Mouse (Mus musculus): Measurements from ENCODE around the gene Prr7. TPM values are rescaled to one million over a fixed set of nuclear protein-coding genes. Genes with fewer than 3 reads are reported as not detected.
A peak's percentile ranks its signal among the peaks of the same experiment; 100 is the strongest.

The Prr7 gene
- polyA plus RNA-seq, 1 experiment from 2014 or later: 1.6 TPM

- Histone ChIP-seq H3K4me3 (ENCODE audit: low read depth, low read length) (peak overlapping the region; percentile 58), H3K36me3 (ENCODE audit: control insufficient read depth, insufficient read depth, low read length) (peaks cover 14% of the 10 kb centered on the region), H3K27me3 (ENCODE audit: control insufficient read depth, insufficient read depth, low read length) (no peaks in the 10 kb centered on the region), H3K9ac (ENCODE audit: low read length) (peak overlapping the region; percentile 80), H3K4me2 (ENCODE audit: low read depth, severe bottlenecking) (peak overlapping the region; percentile 100), H3K27ac (replicated peaks; ENCODE audit: low read depth, low read length) (no peak overlapping the region), H3K4me1 (ENCODE audit: control insufficient read depth, insufficient read depth, low read length) (peaks cover 15% of the 10 kb centered on the region; the same call in 1 of the 2 replicates), H3K9me3 (ENCODE audit: control insufficient read depth, low read length) (no peaks in the 10 kb centered on the region)
- DNase-seq (ENCODE audit: low spot score): peak; percentile 98
- peak; percentile 70 for ATAC-seq (ENCODE audit: insufficient number of reproducible peaks, low FRiP score, low TSS enrichment, low read depth)
- 2% methylated on average over 53 of the region's 54 CpGs for WGBS
Measured at GRCm38 (mm10) chr13:55471156-55471818, 7.2 kb downstream of the Prr7 start.

DNA sequence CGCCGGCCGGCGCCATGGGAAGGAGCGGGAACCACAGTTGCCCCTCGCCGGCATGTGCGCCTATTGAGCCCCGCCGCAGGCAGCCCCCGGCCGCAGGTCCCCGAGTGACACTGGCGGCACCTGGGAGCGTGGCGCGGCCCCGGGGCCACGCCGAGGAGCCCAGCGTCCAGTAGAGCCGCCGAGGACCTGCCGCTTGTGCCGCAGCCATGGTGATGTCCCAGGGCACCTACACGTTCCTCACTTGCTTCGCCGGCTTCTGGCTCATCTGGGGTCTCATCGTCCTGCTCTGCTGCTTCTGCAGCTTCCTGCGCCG is 7.7 kb downstream of the Prr7 start:
- no peaks in the 10 kb centered on the region for H3K27me3 ChIP-seq (ENCODE audit: control insufficient read depth, insufficient read depth, low read length)
- DNase-seq (ENCODE audit: low spot score): no peak
- 0% methylated on average over 29 of the region's 31 CpGs for WGBS
- peaks cover 17% of the 10 kb centered on the region for H3K36me3 ChIP-seq (ENCODE audit: control insufficient read depth, insufficient read depth, low read length)
- peak overlapping the region; percentile 100 for H3K4me2 ChIP-seq (ENCODE audit: low read depth, severe bottlenecking)
- peak overlapping the region; percentile 80; the same call in 1 of the 2 replicates for H3K27ac ChIP-seq (replicated peaks; ENCODE audit: low read depth, low read length)
- H3K4me1 ChIP-seq (ENCODE audit: control insufficient read depth, insufficient read depth, low read length): peaks cover 15% of the 10 kb centered on the region; the same call in 1 of the 2 replicates
- peak overlapping the region; percentile 80 for H3K9ac ChIP-seq (ENCODE audit: low read length)
- peak overlapping the region; percentile 58 for H3K4me3 ChIP-seq (ENCODE audit: low read depth, low read length)
- ATAC-seq (ENCODE audit: insufficient number of reproducible peaks, low FRiP score, low TSS enrichment, low read depth): peak; percentile 15; the same call in 1 of the 2 replicates
- H3K9me3 ChIP-seq (ENCODE audit: control insufficient read depth, low read length): no peaks in the 10 kb centered on the region

DNA sequence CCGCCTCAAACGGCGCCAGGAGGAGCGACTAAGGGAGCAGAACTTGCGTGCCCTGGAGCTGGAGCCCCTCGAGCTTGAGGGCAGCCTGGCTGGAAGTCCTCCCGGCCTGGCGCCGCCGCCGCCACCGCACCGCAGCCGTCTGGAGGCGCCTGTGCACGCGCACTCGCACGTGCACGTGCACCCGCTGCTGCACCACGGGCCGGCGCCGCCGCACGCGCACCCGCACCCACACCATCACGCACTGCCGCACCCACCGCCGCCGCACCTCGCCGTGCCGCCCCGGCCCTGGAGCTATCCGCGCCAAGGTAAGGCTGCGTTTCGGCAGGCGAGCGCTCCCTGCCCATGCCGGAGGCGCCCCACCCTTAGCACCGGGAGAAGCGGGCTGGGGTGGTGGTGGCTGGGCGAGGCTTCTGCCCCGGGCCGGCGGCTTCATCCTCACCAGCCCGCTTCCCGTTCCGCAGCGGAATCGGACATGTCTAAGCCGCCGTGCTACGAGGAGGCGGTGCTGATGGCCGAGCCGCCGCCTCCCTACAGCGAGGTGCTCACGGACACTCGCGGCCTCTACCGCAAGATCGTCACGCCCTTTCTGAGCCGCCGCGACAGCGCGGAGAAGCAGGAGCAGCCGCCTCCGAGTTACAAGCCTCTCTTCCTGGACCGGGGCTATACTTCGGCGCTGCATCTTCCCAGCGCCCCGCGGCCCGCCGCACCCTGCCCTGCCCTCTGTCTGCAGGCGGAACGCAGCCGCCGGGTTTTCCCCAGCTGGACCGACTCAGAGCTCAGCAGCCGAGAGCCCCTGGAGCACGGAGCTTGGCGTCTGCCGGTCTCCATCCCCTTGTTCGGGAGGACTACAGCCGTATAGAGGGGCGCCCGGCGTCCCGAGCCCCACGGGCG is 8.3 kb downstream of the Prr7 start:
- H3K36me3 ChIP-seq (ENCODE audit: control insufficient read depth, insufficient read depth, low read length): peaks cover 19% of the 10 kb centered on the region
- H3K9me3 ChIP-seq (ENCODE audit: control insufficient read depth, low read length): no peaks in the 10 kb centered on the region
- DNase-seq (ENCODE audit: low spot score) (peak; percentile 77), ATAC-seq (ENCODE audit: insufficient number of reproducible peaks, low FRiP score, low TSS enrichment, low read depth) (peak; percentile 17; the same call in 1 of the 2 replicates)
- WGBS: under 1% methylated on average over 102 of the region's 103 CpGs
- peak overlapping the region; percentile 80 for H3K9ac ChIP-seq (ENCODE audit: low read length)
- peak overlapping the region; percentile 80 for H3K27ac ChIP-seq (replicated peaks; ENCODE audit: low read depth, low read length)
- H3K4me3 ChIP-seq (ENCODE audit: low read depth, low read length): peak overlapping the region; percentile 58
- no peaks in the 10 kb centered on the region for H3K27me3 ChIP-seq (ENCODE audit: control insufficient read depth, insufficient read depth, low read length)
- H3K4me2 ChIP-seq (ENCODE audit: low read depth, severe bottlenecking): peak overlapping the region; percentile 100
- peaks cover 15% of the 10 kb centered on the region; the same call in 1 of the 2 replicates for H3K4me1 ChIP-seq (ENCODE audit: control insufficient read depth, insufficient read depth, low read length)

DNA sequence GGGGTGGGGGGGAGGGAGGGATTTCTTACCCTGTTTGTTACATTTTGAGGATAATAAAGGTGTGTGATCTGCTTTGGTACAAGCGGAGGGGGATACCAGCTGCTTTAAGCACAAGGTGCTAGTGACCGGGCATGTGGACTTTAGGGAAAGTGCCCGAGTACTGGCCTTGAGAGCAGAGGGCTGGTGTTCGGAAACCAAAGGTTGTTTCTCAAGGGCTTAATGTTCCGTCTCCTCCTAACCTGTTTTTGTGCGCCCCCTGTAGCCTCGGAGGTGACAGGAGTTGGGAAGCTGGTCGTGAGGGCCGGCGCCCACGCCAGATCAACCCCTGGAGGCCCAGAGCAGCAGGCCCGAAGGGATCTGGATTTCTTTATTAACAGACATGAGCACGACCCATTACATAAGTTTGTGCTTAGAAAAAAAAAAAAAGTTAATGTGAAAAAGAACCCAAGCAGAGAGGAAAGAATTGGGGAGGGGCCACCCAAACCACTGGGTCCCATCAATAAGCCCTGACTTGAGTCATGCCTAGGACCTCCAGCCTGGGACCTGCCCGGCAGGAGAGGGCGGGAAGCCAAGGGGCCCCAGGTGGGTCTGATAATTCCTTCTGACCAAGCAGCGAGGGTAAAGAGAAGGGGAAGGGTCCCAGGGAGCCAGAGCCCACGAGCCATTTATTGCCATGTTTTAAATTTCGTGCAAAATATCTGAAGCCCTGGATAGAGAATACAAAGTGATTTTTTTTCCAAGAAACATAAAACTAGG is 9.2 kb downstream of the Prr7 start:
- Histone ChIP-seq H3K4me1 (ENCODE audit: control insufficient read depth, insufficient read depth, low read length) (peaks cover 15% of the 10 kb centered on the region; the same call in 1 of the 2 replicates), H3K27me3 (ENCODE audit: control insufficient read depth, insufficient read depth, low read length) (no peaks in the 10 kb centered on the region), H3K4me2 (ENCODE audit: low read depth, severe bottlenecking) (peak overlapping the region; percentile 100), H3K9ac (ENCODE audit: low read length) (no peak overlapping the region; the same call in 1 of the 2 replicates), H3K4me3 (ENCODE audit: low read depth, low read length) (peak overlapping the region; percentile 58), H3K9me3 (ENCODE audit: control insufficient read depth, low read length) (no peaks in the 10 kb centered on the region), H3K36me3 (ENCODE audit: control insufficient read depth, insufficient read depth, low read length) (peaks cover 19% of the 10 kb centered on the region), H3K27ac (replicated peaks; ENCODE audit: low read depth, low read length) (peak overlapping the region; percentile 80)
- 15% methylated on average over 18 of the region's 18 CpGs for WGBS
- ATAC-seq (ENCODE audit: insufficient number of reproducible peaks, low FRiP score, low TSS enrichment, low read depth) (no peak), DNase-seq (ENCODE audit: low spot score) (peak; percentile 75)

DNA sequence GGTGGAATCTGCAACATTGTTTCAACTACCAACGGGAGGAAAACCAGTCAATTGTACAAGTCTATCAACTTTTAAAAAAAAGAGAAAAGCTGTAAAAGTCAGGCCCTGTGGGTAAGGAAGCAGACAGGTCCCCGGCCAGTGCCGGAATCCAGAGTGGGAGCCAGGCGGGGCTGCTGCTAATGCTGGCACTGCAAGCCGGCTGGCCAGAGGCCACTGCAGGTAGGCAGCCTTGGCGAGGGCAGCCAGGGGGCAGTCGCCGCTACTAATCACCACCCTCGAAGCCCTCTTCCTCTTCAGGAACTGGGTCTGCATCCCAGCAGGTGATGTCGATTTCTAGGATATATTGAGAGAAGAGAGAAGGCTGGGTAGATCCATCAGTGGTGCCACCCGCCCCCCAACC is 9.9 kb downstream of the Prr7 start:
- peaks cover 15% of the 10 kb centered on the region; the same call in 1 of the 2 replicates for H3K4me1 ChIP-seq (ENCODE audit: control insufficient read depth, insufficient read depth, low read length)
- H3K36me3 ChIP-seq (ENCODE audit: control insufficient read depth, insufficient read depth, low read length): peaks cover 23% of the 10 kb centered on the region
- 67% methylated on average over 10 of the region's 11 CpGs for WGBS
- no peak overlapping the region for H3K4me3 ChIP-seq (ENCODE audit: low read depth, low read length)
- no peaks in the 10 kb centered on the region for H3K27me3 ChIP-seq (ENCODE audit: control insufficient read depth, insufficient read depth, low read length)
- H3K4me2 ChIP-seq (ENCODE audit: low read depth, severe bottlenecking): no peak overlapping the region
- ATAC-seq (ENCODE audit: insufficient number of reproducible peaks, low FRiP score, low TSS enrichment, low read depth) (no peak), DNase-seq (ENCODE audit: low spot score) (no peak)
- H3K27ac ChIP-seq (replicated peaks; ENCODE audit: low read depth, low read length): no peak overlapping the region; the same call in 1 of the 2 replicates
- H3K9me3 ChIP-seq (ENCODE audit: control insufficient read depth, low read length): no peaks in the 10 kb centered on the region
- no peak overlapping the region for H3K9ac ChIP-seq (ENCODE audit: low read length)

DNA sequence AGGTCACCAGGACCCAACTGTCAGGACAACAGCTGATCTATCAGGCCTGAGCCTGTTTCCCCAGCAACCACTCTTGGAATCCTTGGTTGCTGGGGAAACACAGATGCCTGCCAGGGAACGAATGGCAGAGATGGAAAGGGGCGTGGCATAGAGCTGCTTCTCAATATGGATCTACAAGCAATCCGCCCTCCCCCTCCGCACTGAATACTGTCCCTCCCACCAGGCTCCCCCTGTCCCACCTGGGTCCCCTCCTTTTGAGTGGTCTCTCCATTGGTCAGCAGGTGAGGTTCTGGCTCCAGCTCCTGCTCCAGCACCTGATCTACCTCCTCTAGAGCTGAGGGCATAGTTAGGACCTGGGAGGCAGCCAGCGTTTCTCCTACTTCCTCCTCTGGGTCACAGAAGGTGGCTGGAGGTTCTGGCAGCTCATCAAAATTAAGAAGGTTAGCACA is 10.6 kb downstream of the Prr7 start:
- DNase-seq (ENCODE audit: low spot score) (peak; percentile 39), ATAC-seq (ENCODE audit: insufficient number of reproducible peaks, low FRiP score, low TSS enrichment, low read depth) (no peak)
- Histone ChIP-seq H3K9me3 (ENCODE audit: control insufficient read depth, low read length) (no peaks in the 10 kb centered on the region), H3K4me1 (ENCODE audit: control insufficient read depth, insufficient read depth, low read length) (peaks cover 15% of the 10 kb centered on the region; the same call in 1 of the 2 replicates), H3K36me3 (ENCODE audit: control insufficient read depth, insufficient read depth, low read length) (peaks cover 30% of the 10 kb centered on the region), H3K27me3 (ENCODE audit: control insufficient read depth, insufficient read depth, low read length) (no peaks in the 10 kb centered on the region), H3K4me2 (ENCODE audit: low read depth, severe bottlenecking) (no peak overlapping the region), H3K4me3 (ENCODE audit: low read depth, low read length) (no peak overlapping the region), H3K9ac (ENCODE audit: low read length) (no peak overlapping the region), H3K27ac (replicated peaks; ENCODE audit: low read depth, low read length) (no peak overlapping the region)
- 69% methylated on average over 5 of the region's 5 CpGs for WGBS

GRCm38 (mm10) chr13:55475750-55476149 is 11.7 kb downstream of the Prr7 start:
- peaks cover 39% of the 10 kb centered on the region for H3K36me3 ChIP-seq (ENCODE audit: control insufficient read depth, insufficient read depth, low read length)

DNA sequence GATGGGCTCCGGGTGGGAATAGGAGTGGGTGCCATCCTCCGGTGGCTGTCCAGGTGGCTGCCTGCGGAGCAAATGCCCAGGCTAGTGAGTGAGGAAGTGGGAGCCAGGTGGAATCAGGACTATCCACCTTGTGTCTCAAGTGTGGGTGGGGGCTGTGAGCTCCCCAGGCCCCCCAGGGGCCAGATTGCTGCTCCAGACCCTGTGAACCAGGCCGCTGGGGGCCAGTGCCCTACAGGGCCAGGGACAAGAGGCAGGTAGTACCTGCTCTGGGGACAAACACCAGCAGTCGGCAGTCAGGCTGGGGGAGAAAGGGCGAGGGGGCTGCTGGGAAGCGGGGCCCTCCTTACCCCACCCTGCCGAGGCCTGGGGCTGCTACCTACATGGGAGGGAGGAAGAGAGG is 12.2 kb downstream of the Prr7 start:
- 93% methylated on average over 8 of the region's 8 CpGs for WGBS
- Histone ChIP-seq H3K9me3 (ENCODE audit: control insufficient read depth, low read length) (no peaks in the 10 kb centered on the region), H3K4me3 (ENCODE audit: low read depth, low read length) (no peak overlapping the region), H3K4me1 (ENCODE audit: control insufficient read depth, insufficient read depth, low read length) (peaks cover 11% of the 10 kb centered on the region; the same call in 1 of the 2 replicates), H3K36me3 (ENCODE audit: control insufficient read depth, insufficient read depth, low read length) (peaks cover 43% of the 10 kb centered on the region), H3K27ac (replicated peaks; ENCODE audit: low read depth, low read length) (no peak overlapping the region), H3K4me2 (ENCODE audit: low read depth, severe bottlenecking) (no peak overlapping the region), H3K27me3 (ENCODE audit: control insufficient read depth, insufficient read depth, low read length) (no peaks in the 10 kb centered on the region), H3K9ac (ENCODE audit: low read length) (no peak overlapping the region)
- ATAC-seq (ENCODE audit: insufficient number of reproducible peaks, low FRiP score, low TSS enrichment, low read depth): no peak
- DNase-seq (ENCODE audit: low spot score): no peak

More at GRCm38 (mm10) chr13:55475750-55476149, 11.7 kb downstream of the Prr7 start:
- no peak overlapping the region for H3K27ac ChIP-seq (replicated peaks; ENCODE audit: low read depth, low read length)
- peaks cover 15% of the 10 kb centered on the region; the same call in 1 of the 2 replicates for H3K4me1 ChIP-seq (ENCODE audit: control insufficient read depth, insufficient read depth, low read length)
- WGBS: 92% methylated on average over 5 of the region's 5 CpGs
- no peak for ATAC-seq (ENCODE audit: insufficient number of reproducible peaks, low FRiP score, low TSS enrichment, low read depth)
- H3K9ac ChIP-seq (ENCODE audit: low read length): no peak overlapping the region
- no peak overlapping the region for H3K4me2 ChIP-seq (ENCODE audit: low read depth, severe bottlenecking)
- no peaks in the 10 kb centered on the region for H3K9me3 ChIP-seq (ENCODE audit: control insufficient read depth, low read length)
- no peaks in the 10 kb centered on the region for H3K27me3 ChIP-seq (ENCODE audit: control insufficient read depth, insufficient read depth, low read length)
- DNase-seq (ENCODE audit: low spot score): no peak
- H3K4me3 ChIP-seq (ENCODE audit: low read depth, low read length): no peak overlapping the region

All from limb, embryonic 11.5 days (tissue).